Mouse (Mus musculus): ENCODE measurements around the gene Prkcb. TPM values are rescaled to one million over a fixed set of nuclear protein-coding genes. Genes with fewer than 3 reads are reported as not detected.
A peak's percentile ranks its signal among the peaks of the same experiment; 100 is the strongest.

The Prkcb gene
- polyA plus RNA-seq, 1 experiment: 17.8 TPM

DNA sequence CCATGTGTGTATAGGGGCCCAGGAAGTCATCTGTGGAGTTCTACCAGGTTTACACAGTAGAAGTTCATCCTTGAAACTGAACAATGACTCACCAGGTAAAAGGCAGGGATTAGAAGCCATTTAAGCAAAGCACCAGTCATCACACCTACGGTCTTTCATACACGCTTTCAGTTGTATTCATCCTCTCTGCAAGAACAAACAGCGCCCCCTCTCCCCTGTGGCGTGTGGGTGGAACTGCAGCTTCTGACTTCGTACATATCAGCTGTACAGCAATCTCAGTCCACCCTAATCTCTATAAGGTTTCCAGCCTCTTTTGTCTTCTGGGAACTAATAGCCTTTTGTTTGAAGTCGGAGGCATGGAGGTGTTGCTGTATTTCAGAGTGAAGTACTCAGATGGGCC is 156.5 kb downstream of the Prkcb start:
- Histone ChIP-seq H3K36me3 (ENCODE audit: control insufficient read depth, insufficient read depth) (no peaks in the 10 kb centered on the region), H3K4me3 (ENCODE audit: insufficient read depth, poor library complexity, severe bottlenecking) (no peak overlapping the region), H3K79me3 (ENCODE audit: low read depth) (no peaks in the 10 kb centered on the region), H3K79me2 (ENCODE audit: control insufficient read depth, insufficient read depth) (no peaks in the 10 kb centered on the region), H3ac (ENCODE audit: control insufficient read depth, insufficient read length, low read depth) (no peak overlapping the region), H3K27me3 (ENCODE audit: control insufficient read depth, insufficient read depth, insufficient read length) (no peaks in the 10 kb centered on the region)
- TF ChIP-seq FOSL1 (IDR thresholded peaks at IDR 0.05; ENCODE audit: insufficient read depth, low read length, poor library complexity, severe bottlenecking) (no peak), MYOD1 (IDR thresholded peaks at IDR 0.05; ENCODE audit: control insufficient read depth, insufficient read length, low read depth) (no peak), MYOG (IDR thresholded peaks at IDR 0.05; ENCODE audit: control insufficient read depth, extremely low read depth, insufficient read length) (no peak), CTCF (IDR thresholded peaks at IDR 0.05; ENCODE audit: control insufficient read depth, insufficient read depth, insufficient read length) (peak; percentile 13)

DNA sequence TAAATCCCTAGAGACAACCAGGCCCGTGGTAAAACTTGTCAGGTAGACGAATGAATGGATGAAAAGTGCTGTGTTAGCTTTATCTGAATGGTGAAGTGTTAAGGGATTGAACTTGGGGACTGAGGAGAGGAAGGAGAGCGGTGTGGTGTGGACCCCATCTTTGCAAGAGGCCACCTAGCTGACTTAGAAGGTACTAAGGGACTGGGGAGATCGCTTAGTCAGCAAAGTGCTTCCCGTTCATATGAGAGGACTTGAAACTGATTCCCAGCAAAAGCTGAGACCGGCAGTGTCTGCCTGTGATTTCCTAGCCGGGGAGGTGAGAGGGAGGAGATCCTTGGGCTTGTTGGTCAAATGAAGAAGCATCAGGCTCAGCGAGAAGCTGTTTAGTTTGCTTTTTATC is 164.1 kb downstream of the Prkcb start:
- no peak for TF ChIP-seq USF1 (IDR thresholded peaks at IDR 0.05; ENCODE audit: low read depth)
- TF ChIP-seq MYOD1 (IDR thresholded peaks at IDR 0.05; ENCODE audit: control insufficient read depth, insufficient read length, low read depth): no peak
- no peak for TF ChIP-seq MAX (IDR thresholded peaks at IDR 0.05)
- no peak for TF ChIP-seq CEBPB (IDR thresholded peaks at IDR 0.05; ENCODE audit: low read depth)
- TF ChIP-seq CTCF (IDR thresholded peaks at IDR 0.05; ENCODE audit: control insufficient read depth, insufficient read depth, insufficient read length): no peak
- TF ChIP-seq MYOG (IDR thresholded peaks at IDR 0.05; ENCODE audit: control insufficient read depth, extremely low read depth, insufficient read length): no peak
- no peak for TF ChIP-seq FOSL1 (IDR thresholded peaks at IDR 0.05; ENCODE audit: insufficient read depth, low read length, poor library complexity, severe bottlenecking)
- no peaks in the 10 kb centered on the region for H3K79me2 ChIP-seq (ENCODE audit: control insufficient read depth, insufficient read depth)
- no peaks in the 10 kb centered on the region for H3K36me3 ChIP-seq (ENCODE audit: control insufficient read depth, insufficient read depth)
- no peaks in the 10 kb centered on the region for H3K79me3 ChIP-seq (ENCODE audit: low read depth)
- H3K4me3 ChIP-seq (ENCODE audit: insufficient read depth, poor library complexity, severe bottlenecking): no peak overlapping the region
- no peaks in the 10 kb centered on the region for H3K27me3 ChIP-seq (ENCODE audit: control insufficient read depth, insufficient read depth, insufficient read length)
- no peak overlapping the region for H3ac ChIP-seq (ENCODE audit: control insufficient read depth, insufficient read length, low read depth)

GRCm38 (mm10) chr7:122459203-122459965 is 170.8 kb downstream of the Prkcb start:
- Histone ChIP-seq H3K36me3 (ENCODE audit: control insufficient read depth, insufficient read depth) (no peaks in the 10 kb centered on the region), H3K79me2 (ENCODE audit: control insufficient read depth, insufficient read depth) (no peaks in the 10 kb centered on the region), H3K79me3 (ENCODE audit: low read depth) (no peaks in the 10 kb centered on the region), H3ac (ENCODE audit: control insufficient read depth, insufficient read length, low read depth) (no peak overlapping the region), H3K27me3 (ENCODE audit: control insufficient read depth, insufficient read depth, insufficient read length) (no peaks in the 10 kb centered on the region), H3K4me3 (ENCODE audit: insufficient read depth, poor library complexity, severe bottlenecking) (no peak overlapping the region)
- TF ChIP-seq MAX (IDR thresholded peaks at IDR 0.05) (no peak), CTCF (IDR thresholded peaks at IDR 0.05; ENCODE audit: control insufficient read depth, insufficient read depth, insufficient read length) (peak; percentile 76)

DNA sequence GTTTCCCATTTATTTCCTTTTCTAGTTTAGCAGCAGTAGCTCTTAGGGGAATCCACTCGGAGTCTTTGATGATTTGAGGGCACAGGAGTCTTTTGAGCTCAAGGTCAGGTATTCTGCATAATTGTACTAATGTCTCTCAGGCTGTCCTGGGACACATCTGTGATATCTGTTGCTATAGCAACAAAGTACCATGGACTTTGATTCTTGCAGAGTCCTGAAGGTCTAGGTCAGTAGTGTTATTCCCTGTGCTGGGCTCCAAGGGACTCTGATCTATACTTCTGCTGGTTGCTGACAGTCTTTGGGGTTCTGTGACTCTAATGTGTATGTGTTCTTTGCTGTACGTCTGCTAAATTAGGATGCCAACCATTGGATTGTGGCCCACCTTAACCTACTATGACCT is 171.5 kb downstream of the Prkcb start:
- TF ChIP-seq CEBPB (IDR thresholded peaks at IDR 0.05; ENCODE audit: low read depth) (no peak), MAX (IDR thresholded peaks at IDR 0.05) (no peak), MYOD1 (IDR thresholded peaks at IDR 0.05; ENCODE audit: control insufficient read depth, insufficient read length, low read depth) (no peak), CTCF (IDR thresholded peaks at IDR 0.05; ENCODE audit: control insufficient read depth, insufficient read depth, insufficient read length) (no peak), FOSL1 (IDR thresholded peaks at IDR 0.05; ENCODE audit: insufficient read depth, low read length, poor library complexity, severe bottlenecking) (no peak), MYOG (IDR thresholded peaks at IDR 0.05; ENCODE audit: control insufficient read depth, extremely low read depth, insufficient read length) (no peak), USF1 (IDR thresholded peaks at IDR 0.05; ENCODE audit: low read depth) (no peak)
- Histone ChIP-seq H3K79me2 (ENCODE audit: control insufficient read depth, insufficient read depth) (no peaks in the 10 kb centered on the region), H3ac (ENCODE audit: control insufficient read depth, insufficient read length, low read depth) (no peak overlapping the region), H3K4me3 (ENCODE audit: insufficient read depth, poor library complexity, severe bottlenecking) (no peak overlapping the region), H3K79me3 (ENCODE audit: low read depth) (no peaks in the 10 kb centered on the region), H3K36me3 (ENCODE audit: control insufficient read depth, insufficient read depth) (no peaks in the 10 kb centered on the region), H3K27me3 (ENCODE audit: control insufficient read depth, insufficient read depth, insufficient read length) (no peaks in the 10 kb centered on the region)

GRCm38 (mm10) chr7:122465823-122466549 is 177.4 kb downstream of the Prkcb start:
- H3K36me3 ChIP-seq (ENCODE audit: control insufficient read depth, insufficient read depth): no peaks in the 10 kb centered on the region
- no peaks in the 10 kb centered on the region for H3K27me3 ChIP-seq (ENCODE audit: control insufficient read depth, insufficient read depth, insufficient read length)
- H3K79me2 ChIP-seq (ENCODE audit: control insufficient read depth, insufficient read depth): no peaks in the 10 kb centered on the region
- H3K4me3 ChIP-seq (ENCODE audit: insufficient read depth, poor library complexity, severe bottlenecking): no peak overlapping the region
- H3K79me3 ChIP-seq (ENCODE audit: low read depth): no peaks in the 10 kb centered on the region
- no peak overlapping the region for H3ac ChIP-seq (ENCODE audit: control insufficient read depth, insufficient read length, low read depth)
- TF ChIP-seq MYOG (IDR thresholded peaks at IDR 0.05; ENCODE audit: control insufficient read depth, extremely low read depth, insufficient read length) (no peak), CTCF (IDR thresholded peaks at IDR 0.05; ENCODE audit: control insufficient read depth, insufficient read depth, insufficient read length) (peak; percentile 13), MAX (IDR thresholded peaks at IDR 0.05) (no peak), FOSL1 (IDR thresholded peaks at IDR 0.05; ENCODE audit: insufficient read depth, low read length, poor library complexity, severe bottlenecking) (no peak), CEBPB (IDR thresholded peaks at IDR 0.05; ENCODE audit: low read depth) (no peak), MYOD1 (IDR thresholded peaks at IDR 0.05; ENCODE audit: control insufficient read depth, insufficient read length, low read depth) (no peak)
